Mouse (Mus musculus) heart, postnatal 36 days (tissue): ENCODE data around the gene Nbeal2. TPM values are rescaled to one million over a fixed set of nuclear protein-coding genes. Genes with fewer than 3 reads are reported as not detected.

Experiments
- DNase-seq, 2 experiments: peaks; one replicate each; pipeline ENCODE4 v3.0.0; 2021 to 2022
- intact Hi-C: fragments of 180-260 bp; cut with DNase I; formaldehyde crosslinking; loops from one replicate; pipeline ENCODE4 v1.15.1; 2025
- total RNA-seq, 2 experiments: library from RNA; stranded (reverse); gene quantifications; 2 replicates each; pipeline ENCODE4 v1.2.3; 2021

The Nbeal2 gene
- total RNA-seq, 2 experiments from 2014 or later: 9.5 to 11.0 TPM

DNA sequence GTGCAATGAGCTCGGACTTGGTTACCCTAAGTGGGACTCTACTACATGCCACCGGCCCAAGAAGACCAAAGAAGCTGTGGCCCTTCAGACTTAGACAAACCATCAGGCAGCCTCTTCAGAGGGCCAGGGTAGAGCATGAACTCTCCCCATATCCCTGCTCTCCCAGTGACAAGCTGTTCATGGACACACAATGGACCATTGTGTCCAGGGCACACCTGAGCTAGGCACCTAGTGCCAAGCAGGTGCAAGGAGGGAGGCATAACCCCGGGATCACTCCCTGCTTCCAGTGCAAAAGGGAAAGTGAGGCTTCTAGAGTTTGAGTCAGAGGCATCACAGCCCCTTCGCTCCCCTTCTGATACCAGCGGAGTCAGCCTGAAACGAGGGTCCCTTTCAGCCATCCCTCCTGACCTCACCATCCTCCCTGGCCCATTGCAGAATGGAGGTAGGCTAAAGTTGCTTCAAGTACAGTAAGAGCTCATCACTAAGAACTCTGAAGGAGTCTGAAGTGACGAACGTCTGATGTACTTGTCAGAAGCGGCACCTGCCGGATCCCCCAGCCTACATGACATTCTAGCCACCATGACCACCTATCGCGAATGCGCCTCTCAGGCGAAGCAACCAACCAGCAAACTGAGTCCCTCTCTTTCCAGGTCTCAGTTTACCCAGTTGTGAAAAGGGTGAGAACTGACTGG is 852 bp downstream of the Nbeal2 start:
- intact Hi-C loops: loop anchor here (2.0 kb wide), 1 partner anchor 18 kb away; no protein-coding TSS in a partner anchor
- no peak for DNase-seq

DNA sequence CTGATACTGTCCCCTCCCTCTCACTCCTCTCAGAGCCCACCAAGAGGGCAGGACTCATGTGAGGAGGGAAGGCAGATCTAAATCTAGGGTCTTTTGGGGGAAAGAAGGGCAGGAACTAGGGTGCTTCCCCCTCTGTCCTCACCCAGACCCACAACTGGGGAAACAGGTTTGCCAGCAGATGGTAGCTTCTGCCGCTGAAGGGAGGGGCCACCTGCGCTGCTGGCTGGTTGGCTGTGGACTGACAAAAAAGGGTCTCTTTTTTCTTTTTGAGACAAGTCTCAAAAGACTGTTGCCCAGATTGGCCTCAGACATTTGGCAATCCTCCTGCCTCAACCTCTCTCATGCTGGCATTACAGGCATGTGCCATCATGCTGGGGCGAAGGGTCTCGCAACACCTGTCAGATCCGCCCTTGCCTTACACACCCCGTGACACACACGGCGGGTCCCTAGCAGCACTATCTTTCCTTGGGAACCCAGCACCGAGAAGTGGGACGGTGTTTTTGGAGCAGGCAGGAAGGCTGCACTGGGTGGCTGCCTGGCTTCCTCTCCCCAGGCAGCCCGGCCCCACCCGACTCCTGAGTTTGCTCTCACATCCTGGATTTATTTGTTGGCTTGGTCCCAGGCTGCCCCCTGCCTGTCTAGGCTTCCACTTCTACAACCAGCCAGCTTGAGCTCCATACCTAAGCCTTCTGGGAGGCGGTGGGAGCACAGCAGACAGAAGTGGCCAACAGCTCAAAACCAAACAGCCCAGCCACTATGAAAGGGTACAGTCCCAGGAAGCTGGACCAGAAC is 1.8 kb downstream of the Nbeal2 start:
- intact Hi-C loops: loop anchor here (2.0 kb wide), 1 partner anchor 17 kb away; no protein-coding TSS in a partner anchor
- peak; percentile 52 for DNase-seq

DNA sequence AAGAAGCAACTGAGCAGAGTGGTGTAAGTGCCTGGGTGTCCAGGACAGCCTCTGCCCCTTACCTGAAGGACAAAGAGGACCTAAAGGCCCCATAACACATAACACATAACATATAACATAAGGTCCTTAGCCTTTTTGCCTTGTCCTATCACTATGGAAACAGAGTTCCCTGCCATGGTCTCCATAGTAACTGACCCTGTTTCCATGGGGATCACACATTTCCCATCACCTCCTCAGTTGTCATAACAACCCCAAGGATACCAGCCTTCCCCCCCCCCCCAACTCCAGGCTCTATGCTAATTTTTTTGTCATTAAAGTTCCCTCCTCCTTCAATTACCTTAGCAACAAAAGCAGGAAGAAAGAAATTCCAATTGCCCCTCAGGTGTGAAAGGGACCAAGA is 4.2 kb downstream of the Nbeal2 start:
- intact Hi-C loops: loop anchor here (5.0 kb wide), 1 partner anchor 128 kb away; no protein-coding TSS in a partner anchor

DNA sequence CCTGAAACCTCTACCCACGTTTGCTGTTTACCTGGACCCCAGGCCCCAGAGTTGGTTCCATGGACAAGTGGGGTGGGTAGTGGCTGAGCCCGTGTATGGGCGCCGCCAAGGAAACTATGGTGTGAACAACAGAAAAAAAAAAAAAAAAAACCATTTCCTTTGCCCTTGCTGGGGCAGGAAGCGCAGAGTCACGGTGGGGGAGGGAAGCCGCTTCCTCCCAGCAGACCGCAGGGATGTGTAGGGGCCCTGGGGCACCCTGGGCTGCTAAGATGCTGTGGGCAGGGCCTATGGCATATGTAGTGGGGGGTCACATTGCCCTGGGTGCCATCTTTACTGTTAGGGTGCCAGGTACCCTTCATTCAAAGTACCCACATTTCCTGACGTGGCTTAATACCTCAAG is 8.7 kb downstream of the Nbeal2 start:
- DNase-seq: no peak
- intact Hi-C loops: loop anchor here (5.0 kb wide), 1 partner anchor 132 kb away; no protein-coding TSS in a partner anchor

More for the DNA sequence above, 4.2 kb downstream of the Nbeal2 start:
- no peak for DNase-seq

DNA sequence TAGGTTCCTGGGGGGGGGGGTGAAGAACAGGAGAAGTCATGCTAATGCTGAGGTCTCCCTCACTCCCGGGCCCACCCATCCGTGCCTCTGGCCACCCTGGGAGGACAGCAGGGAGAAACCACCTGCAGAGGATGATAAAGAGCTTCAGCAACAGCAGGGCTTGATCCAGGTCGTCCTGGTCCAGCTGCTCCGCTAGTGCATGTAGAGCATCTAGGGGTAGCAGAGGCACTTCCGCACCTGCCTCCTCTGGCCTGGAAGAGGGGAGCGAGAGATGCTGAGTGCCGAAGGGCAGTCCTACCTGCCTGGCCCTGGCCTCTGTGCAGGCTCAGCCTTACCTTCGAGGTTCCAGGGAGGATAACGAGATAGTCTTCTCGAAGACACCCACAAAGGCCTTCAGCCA is 9.7 kb downstream of the Nbeal2 start:
- no peak for DNase-seq
- intact Hi-C loops: no loop called here

DNA sequence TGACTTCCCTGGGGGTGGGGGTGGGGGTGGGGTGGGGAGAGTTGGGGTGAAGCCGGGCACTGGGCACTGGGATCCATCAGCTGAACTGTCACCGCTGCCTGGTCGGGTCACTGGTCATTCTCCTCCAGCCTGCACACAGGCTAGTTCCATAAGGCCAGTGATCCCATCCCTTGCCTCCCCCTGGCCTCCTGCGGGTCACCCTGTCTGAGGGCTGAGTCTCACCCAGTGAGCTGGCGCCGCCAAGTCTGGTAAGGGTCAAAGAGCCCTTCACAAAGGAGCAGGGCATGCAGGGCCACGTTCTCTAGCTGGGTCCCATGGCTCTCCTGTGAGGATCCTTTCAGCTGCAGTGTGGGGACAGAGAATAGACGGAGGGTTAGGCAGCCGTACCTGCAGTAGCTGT is 10.2 kb downstream of the Nbeal2 start:
- intact Hi-C loops: no loop called here
- DNase-seq: no peak

DNA sequence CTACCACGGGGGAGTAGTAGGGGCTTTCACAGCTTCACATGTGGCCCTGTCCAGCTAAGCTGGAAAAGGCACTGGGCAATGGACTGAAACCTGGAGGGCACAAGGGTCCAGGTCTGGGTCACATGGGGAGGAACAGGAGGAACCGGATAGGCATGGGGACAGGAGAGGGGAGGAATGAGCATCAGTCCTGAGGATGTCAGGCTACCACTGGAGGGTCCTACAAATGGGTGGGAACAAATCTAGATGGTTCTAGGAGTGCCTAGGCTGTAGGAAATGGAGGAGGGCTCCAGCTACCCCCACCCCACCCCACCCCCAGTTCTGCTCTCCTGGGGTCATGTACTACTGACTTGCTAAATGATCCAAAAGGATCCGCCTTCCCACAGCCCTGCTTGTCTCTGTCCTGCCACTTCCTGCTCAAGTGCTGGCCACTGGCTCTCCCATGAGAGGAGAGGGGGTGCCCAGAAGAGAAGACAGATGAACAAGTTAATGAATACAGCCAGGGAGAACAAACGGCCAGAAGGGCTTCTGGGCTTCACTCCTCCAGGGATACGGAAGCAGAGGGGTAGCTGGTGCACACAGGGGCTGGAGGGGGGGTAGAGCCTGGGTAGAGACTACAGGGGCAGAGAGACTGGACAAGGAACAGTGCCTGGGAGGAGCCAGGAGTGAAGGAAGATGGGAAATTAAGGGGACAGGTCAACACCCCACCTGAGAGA is 11.0 kb downstream of the Nbeal2 start:
- intact Hi-C loops: no loop called here
- DNase-seq: no peak

DNA sequence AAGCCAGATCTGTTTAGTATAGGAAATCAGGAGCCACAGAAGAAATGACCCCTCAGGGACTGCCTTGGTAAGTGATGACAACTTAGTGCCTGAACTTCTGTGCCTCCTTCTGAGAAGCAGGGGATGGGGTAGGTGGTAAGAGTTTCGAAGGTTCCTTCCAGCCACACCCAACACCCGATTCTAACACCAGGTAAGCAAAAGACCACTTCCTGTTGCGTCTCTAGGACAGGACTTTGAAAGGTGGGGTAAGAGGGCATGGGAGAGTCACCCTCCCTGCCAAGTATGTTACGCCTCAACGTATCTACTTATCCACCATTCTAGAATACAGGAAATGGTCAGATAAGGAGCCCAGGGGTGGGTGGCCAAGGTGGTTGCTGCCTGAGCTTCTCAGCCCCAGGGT is 13.0 kb downstream of the Nbeal2 start:
- intact Hi-C loops: no loop called here
- DNase-seq: no peak

DNA sequence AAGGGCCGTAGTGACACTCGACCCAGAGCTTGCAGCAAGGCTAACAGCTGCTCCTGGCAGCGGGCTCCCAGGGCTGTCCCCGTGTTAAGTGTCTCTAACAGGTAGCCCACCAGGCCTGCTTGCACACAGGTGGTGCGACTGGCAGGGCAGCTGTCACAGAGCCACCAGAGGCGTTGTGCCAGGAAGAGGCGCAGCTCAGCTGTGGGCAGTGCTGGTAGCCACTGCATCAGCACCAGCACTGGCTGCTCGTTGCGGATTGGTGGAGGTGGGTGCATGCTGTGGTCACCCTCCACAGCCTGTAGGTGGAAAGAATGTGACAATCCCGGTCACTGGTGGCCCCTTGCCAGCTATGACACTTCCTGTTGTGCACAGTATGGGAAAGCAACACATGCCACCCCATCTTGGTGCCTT is 15.3 kb downstream of the Nbeal2 start:
- DNase-seq: no peak
- intact Hi-C loops: no loop called here

DNA sequence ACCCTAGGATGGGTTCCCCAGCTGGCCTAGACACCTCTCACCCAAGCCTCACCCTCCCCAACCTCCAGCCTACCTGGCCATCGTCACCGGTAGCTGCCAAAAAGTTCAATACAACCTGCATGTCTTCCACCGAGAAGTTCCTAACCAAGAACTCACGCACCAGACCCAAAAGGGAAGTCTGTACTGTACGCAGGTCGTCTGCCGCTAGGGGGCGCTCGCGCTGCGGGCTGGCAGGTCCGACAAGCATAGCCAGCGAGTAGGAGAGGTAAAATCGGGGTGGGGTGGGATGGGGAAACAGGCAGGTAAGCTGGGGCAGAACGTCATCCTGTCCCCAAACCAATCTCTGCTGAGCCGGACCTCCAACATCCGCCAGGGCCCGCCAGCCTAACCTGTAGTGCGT is 18.7 kb downstream of the Nbeal2 start:
- intact Hi-C loops: loop anchor here (1.0 to 2.0 kb wide), 5 partner anchors 18 to 236 kb away; no protein-coding TSS in a partner anchor
- DNase-seq: peak; percentile 89 to 97

DNA sequence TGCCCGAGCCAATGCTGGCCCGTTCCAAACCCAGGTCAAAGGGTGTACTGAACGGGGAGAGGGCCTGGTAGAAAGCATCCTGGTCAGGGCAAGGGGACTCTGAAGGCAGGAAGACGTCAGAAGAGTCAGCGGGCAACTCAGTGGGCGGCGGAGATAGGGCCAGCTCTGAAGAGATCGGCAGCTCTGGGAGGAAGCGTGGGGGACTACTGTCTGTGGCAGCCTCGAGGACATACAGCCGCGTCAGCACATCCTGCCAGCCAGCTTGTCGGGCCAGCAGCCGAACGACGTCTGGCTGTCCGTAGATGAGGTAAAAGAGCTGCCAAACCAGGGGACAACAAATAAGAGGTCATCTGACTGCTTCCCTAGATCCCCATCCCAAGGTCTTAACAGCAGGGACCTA is 20.1 kb downstream of the Nbeal2 start:
- no peak for DNase-seq
- intact Hi-C loops: loop anchor here (2.0 kb wide), 3 partner anchors 19 to 237 kb away; no protein-coding TSS in a partner anchor

DNA sequence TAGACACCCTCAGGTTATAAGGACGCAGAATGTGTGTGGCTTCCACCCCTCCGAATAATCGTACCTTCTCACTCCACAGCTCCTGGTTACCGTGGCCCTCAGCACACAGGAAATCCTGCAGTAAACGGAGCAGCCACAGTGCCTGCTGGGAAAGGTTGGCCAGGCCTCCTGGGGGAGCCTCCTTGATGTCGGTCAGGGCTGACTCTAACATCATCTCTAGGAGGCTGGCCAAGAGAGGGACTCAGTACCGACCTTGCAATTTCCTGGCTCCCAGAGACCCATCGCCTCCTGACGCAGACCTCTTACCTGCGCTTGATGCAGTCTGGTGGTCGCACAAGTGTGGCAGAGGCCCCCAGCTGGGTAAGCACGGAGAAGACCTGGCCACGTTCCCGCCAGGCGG is 21.3 kb downstream of the Nbeal2 start:
- DNase-seq: no peak
- intact Hi-C loops: no loop called here

DNA sequence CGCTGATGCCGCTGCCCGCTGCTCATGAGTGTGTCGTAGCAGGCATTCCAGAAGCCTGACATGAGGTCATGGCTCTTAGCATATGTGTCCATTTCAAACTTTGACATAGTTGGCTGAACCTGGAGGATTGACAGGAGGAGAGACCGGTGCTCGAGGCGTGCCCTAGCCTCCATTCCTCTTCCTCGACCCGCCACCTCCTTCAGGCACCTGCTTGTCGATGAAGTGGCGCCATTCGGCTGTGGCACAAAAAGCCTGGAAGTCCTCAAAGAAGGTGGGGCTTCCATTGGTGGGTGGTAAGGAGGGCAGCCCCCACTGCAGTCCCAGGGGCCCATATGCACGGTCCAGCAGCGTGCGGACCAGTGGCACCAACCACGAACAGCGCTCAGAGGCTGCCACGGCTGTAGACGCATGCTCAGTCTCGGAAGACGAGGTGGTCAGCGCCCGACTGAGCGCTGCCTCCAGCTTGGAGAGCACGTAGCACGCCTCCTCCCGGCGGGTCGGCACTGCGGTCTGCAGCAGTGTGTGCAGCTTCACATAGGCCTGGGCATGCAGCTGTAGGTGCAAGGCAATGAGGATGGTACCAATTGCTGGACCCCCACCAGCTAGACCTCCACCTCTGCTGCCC is 22.2 kb downstream of the Nbeal2 start:
- DNase-seq: no peak
- intact Hi-C loops: no loop called here

DNA sequence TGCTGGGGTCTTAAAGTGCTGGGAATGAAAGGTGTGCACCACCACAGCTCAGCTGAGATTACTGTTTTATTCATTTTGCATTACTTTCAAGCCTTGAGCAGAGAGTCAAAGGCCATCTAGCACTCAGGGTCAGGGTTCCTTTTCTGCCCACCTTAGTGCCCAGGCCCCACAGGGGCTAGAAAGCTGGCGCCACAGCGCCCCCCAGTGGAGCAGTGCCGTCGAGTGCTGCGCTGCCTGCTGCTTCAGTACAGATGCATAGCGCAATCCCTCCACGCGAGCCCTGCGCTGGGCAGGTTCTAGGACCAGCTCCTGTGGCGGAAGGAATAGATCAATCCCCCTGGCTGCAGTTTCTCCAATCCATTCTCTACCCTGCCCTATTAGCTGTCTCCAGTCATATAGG is 22.8 kb downstream of the Nbeal2 start:
- intact Hi-C loops: no loop called here
- peak; percentile 41 to 58 for DNase-seq

DNA sequence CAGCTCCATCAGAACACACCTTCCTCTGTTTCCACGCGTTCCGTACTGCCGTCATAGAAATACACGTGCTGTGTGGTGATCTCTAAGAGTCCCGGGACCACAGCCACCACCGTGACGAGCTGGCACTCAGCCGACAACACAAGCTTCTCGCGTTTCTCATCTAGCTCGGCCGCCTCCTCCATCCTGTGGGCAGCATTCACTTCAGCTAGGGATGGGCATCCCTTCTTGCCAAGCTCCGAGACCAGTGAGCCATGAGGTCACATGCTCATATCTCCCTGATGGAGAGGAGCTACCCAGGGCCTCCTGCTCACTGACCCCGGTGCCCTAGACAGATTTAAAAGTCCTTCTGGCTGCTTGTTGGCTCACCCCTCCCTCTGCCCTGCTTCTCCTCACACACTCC is 23.8 kb downstream of the Nbeal2 start:
- no peak for DNase-seq
- intact Hi-C loops: no loop called here

DNA sequence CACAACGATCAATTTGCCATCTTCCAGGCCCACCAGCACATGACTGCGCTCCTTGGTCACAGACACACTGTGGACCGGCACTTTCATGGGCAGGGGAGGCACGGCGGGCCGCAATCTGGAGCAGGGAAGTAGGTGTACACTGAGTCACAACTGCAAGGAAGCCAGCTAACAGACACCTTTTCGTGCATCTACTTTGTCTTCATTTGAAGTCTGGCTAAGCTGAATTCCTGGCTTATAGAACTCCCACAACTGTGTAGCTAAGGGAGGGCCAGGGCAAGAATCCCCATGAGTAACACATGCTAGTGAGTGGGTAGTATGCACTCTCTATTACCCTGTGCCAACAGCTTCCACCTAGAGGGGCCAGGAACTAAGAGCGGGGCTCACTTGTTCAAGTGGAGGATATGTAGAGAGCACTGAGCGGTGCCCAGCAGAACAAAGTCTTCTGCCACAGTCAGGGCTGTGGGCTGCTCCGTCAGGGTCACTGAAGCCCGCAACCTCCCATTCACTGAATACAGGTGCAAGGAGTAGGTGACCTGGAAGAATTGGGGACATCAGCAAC is 28.5 kb downstream of the Nbeal2 start:
- intact Hi-C loops: no loop called here
- no peak for DNase-seq

DNA sequence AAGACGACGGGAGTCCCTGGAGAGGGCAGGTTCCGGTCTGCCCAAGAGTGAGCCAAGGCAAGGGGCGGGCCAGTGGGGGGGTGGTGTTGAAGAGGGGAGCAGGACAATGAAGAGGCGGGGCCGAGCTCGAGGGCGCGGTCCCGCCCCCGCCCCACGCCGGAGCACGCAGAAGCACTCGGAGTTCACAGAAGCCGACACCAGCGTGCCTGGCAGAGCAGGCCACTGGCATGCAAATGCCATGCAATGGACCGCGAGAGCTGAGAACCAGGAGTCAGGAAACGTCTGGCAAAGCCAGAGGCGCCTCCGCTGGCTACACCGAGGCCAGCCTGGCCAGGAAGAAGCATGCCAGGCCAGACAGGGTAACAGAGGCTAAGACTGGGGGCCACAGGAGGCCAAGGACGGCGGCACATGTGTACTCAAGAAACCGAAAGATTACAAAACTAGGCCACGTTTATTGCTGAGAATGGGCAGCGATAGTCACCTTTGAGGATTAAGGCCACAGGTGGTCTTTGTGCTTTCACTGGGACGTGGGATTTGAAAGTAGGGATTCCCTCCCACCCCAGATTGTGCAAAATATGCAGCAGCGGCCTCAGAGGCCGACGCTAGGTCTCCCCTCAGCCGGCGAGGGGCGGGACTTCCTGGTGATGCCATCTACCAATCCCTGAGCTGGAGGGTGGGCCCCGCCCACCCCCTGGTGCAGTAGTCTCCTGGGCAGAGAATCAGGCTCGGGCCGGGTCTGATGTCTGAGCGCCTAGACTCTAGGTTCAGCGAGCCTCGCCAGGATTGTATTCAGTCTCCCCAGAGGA is 29.4 kb downstream of the Nbeal2 start, which contains the start of gene Nradd:
Nradd (minus strand) TSS at position 92 of the 806 bp plus-strand sequence.
- intact Hi-C loops: loop anchor here (5.0 kb wide), 1 partner anchor 177 kb away; no protein-coding TSS in a partner anchor
- DNase-seq: peak; percentile 80 to 82

DNA sequence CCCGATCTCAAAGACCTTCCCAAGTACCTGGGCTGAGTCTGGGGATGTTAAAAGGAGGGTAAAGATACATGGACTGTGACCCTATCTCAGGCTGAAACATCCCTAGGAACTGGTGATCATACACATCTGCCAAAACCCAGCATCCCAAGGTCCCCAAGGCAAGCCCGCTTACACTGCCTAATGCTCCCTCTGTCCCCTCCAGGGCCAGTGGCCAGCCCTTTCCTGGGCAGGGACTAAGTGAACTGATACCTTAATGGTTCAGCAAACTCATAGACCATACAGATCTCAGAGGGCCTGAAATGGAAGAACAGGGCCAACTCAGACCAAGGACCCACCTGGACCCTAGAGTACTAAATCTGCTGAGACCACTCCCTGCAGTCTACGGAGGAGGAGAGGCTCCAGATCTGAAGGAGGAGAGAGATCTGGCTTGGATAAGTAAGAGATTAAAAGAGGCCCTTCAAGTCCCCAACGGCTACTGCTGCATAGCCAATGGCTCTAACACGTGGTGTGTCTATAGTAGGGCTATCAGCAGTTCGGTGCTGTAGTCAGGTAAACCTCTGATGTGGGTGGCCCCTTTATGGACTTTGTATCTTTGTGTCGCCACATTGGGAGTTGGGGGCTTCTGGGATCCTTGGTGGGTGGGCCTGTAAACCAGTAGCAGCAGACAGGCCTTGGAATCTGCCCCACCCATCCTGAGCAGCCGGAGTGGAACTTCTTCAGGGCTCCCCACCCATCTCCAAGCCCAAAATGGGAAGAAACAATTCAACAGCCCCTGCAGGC is 30.4 kb downstream of the Nbeal2 start:
- DNase-seq: no peak
- intact Hi-C loops: loop anchor here (5.0 kb wide), 1 partner anchor 176 kb away; no protein-coding TSS in a partner anchor
